Mouse (Mus musculus): ENCODE measurements around the gene Cnpy4. TPM values are rescaled to one million over a fixed set of nuclear protein-coding genes. Genes with fewer than 3 reads are reported as not detected.

Gene Cnpy4
- 13.7 TPM for polyA plus RNA-seq (2015; fragmentation: Illumina TruSeq; extraction: RNeasy Lipid Tissue Mini Kit (QIAGEN cat#74804); ENCODE audit: low read depth, low replicate concordance)

DNA sequence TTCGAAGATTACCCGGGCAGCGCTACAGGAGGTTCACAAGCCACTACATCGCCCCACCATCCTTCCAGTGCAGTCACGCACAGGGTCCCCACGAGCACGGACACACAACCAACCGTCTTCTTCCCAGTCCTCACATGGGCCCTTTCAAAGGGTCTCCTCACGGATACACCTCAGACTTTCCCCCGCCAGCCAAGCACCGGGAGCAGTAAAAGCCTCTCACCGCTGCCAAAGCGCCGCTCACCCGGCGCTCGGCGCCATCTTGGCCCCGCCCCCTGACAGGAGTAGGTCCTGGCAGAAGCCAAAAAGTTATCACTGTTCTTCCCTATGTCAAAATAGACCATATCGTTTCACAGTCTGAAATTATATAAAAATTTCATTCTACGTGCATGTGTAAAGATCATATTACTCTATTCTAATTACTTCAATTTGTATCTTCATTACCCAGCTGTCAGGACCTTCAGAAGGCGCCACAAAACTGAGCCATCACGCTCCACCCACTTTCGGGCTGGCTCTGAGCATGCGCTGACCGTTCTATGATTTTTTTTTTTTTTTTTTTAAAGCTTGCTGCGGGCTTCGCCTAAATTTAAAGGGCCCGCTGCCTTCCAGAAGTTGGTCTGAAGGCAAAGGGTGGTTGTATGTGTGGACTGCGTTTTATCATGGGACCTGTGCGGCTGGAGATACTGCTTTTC, at the start of gene Cnpy4, which contains the start of gene Taf6:
Gene Cnpy4, plus strand, starts transcription at position 536 of the 689 bp plus-strand sequence.
Gene Taf6, minus strand, starts transcription at position 502 of the 689 bp plus-strand sequence.

DNA sequence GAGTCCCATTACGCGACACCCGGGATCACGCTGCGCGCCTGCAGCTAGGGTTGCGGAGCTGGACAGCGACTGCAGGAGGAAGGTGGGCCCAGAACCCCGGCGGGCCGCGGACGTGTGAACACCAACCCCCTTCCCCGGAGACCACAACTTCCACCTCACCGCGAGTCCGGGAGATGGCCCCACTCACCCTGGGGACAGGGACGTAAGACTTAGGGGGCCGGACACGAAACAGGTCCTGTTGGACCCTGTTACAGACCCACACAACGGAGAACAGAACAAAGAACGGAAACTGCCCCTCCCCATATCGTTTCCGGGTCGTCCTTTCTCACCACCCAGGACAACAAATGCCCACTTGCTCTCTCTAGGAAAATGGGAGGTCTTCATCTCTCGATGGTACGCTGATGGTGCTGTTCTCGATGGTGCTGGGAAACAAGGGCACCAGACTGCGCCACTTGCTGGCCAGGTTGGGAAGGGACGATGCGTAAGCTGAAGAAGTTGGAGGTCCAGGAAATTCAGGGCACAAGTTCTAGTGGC, 31.8 kb upstream of the Cnpy4 start, which contains the start of gene Zfp113:
Gene Zfp113, minus strand, starts transcription at position 302 of the 534 bp plus-strand sequence.

GRCm38 (mm10) chr5:138160842-138161665, 26.2 kb upstream of the Cnpy4 start, which contains the start of gene Cops6:
Cops6 (plus strand) TSS chr5:138161071.

GRCm38 (mm10) chr5:138171695-138172491, 15.4 kb upstream of the Cnpy4 start, which contains the start of the genes Ap4m1 and Mcm7:
Ap4m1 (plus strand) TSS chr5:138172002.
Mcm7 (minus strand) TSS chr5:138172422.

GRCm38 (mm10) chr5:138193771-138194727, 6.8 kb downstream of the Cnpy4 start, which contains the start of gene Mblac1:
Mblac1 (plus strand) TSS chr5:138194314.

DNA sequence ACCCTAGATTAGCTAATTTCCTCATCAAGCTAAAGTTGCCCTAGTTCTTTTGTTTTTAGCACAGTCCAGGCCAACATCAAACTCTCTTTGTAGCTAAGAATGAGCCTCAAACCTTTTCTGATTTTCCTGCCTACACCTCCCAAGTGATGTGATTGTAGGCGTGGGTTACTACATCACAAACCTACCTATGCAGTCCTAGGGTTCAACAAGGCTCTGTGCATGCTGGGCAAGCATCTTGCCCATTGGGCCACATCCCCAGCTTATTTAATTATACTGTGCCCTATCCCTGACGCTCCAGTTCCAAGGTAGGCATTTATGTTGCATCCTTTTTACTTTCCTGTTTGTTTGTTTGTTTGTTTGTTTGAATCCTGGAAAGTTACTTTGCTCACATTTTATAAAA, 38.4 kb downstream of the Cnpy4 start, which contains the start of gene Nxpe5:
Gene Nxpe5, plus strand, starts transcription at position 199 of the 400 bp plus-strand sequence.

Other genes starting within 250 kb of the Cnpy4 start
- 48.5 TPM for gene Gjc3, start 224.4 kb upstream of the Cnpy4 start, polyA plus RNA-seq (2015; fragmentation: Illumina TruSeq; extraction: RNeasy Lipid Tissue Mini Kit (QIAGEN cat#74804); ENCODE audit: low read depth, low replicate concordance)
- 0.52 TPM for gene Azgp1, start 206.0 kb upstream of the Cnpy4 start, polyA plus RNA-seq (2015; fragmentation: Illumina TruSeq; extraction: RNeasy Lipid Tissue Mini Kit (QIAGEN cat#74804); ENCODE audit: low read depth, low replicate concordance)
- gene Smok3a, start 166.2 kb upstream of the Cnpy4 start, polyA plus RNA-seq (2015; fragmentation: Illumina TruSeq; extraction: RNeasy Lipid Tissue Mini Kit (QIAGEN cat#74804); ENCODE audit: low read depth, low replicate concordance), result not detected
- not detected for gene Smok3b, start 166.1 kb upstream of the Cnpy4 start, polyA plus RNA-seq (2015; fragmentation: Illumina TruSeq; extraction: RNeasy Lipid Tissue Mini Kit (QIAGEN cat#74804); ENCODE audit: low read depth, low replicate concordance)
- not detected for gene Smok3c, start 134.3 kb upstream of the Cnpy4 start, polyA plus RNA-seq (2015; fragmentation: Illumina TruSeq; extraction: RNeasy Lipid Tissue Mini Kit (QIAGEN cat#74804); ENCODE audit: low read depth, low replicate concordance)
- 15.8 TPM for gene Zkscan1, start 102.4 kb upstream of the Cnpy4 start, polyA plus RNA-seq (2015; fragmentation: Illumina TruSeq; extraction: RNeasy Lipid Tissue Mini Kit (QIAGEN cat#74804); ENCODE audit: low read depth, low replicate concordance)
- gene Zscan21, start 70.6 kb upstream of the Cnpy4 start, polyA plus RNA-seq (2015; fragmentation: Illumina TruSeq; extraction: RNeasy Lipid Tissue Mini Kit (QIAGEN cat#74804); ENCODE audit: low read depth, low replicate concordance), result 19.4 TPM
- 10.5 TPM for gene Zfp113, start 31.7 kb upstream of the Cnpy4 start, polyA plus RNA-seq (2015; fragmentation: Illumina TruSeq; extraction: RNeasy Lipid Tissue Mini Kit (QIAGEN cat#74804); ENCODE audit: low read depth, low replicate concordance)
- 205 TPM for gene Cops6, start 26.4 kb upstream of the Cnpy4 start, polyA plus RNA-seq (2015; fragmentation: Illumina TruSeq; extraction: RNeasy Lipid Tissue Mini Kit (QIAGEN cat#74804); ENCODE audit: low read depth, low replicate concordance)
- gene Ap4m1, start 15.5 kb upstream of the Cnpy4 start, polyA plus RNA-seq (2015; fragmentation: Illumina TruSeq; extraction: RNeasy Lipid Tissue Mini Kit (QIAGEN cat#74804); ENCODE audit: low read depth, low replicate concordance), result 18.4 TPM
- gene Mcm7, start 15.1 kb upstream of the Cnpy4 start, polyA plus RNA-seq (2015; fragmentation: Illumina TruSeq; extraction: RNeasy Lipid Tissue Mini Kit (QIAGEN cat#74804); ENCODE audit: low read depth, low replicate concordance), result 18.1 TPM
- gene Taf6, start within 50 bp of the Cnpy4 start, polyA plus RNA-seq (2015; fragmentation: Illumina TruSeq; extraction: RNeasy Lipid Tissue Mini Kit (QIAGEN cat#74804); ENCODE audit: low read depth, low replicate concordance), result 35.8 TPM
- 5.7 TPM for gene Mblac1, start 6.8 kb downstream of the Cnpy4 start, polyA plus RNA-seq (2015; fragmentation: Illumina TruSeq; extraction: RNeasy Lipid Tissue Mini Kit (QIAGEN cat#74804); ENCODE audit: low read depth, low replicate concordance)
- not detected for gene Nxpe5, start 38.4 kb downstream of the Cnpy4 start, polyA plus RNA-seq (2015; fragmentation: Illumina TruSeq; extraction: RNeasy Lipid Tissue Mini Kit (QIAGEN cat#74804); ENCODE audit: low read depth, low replicate concordance)
- gene Lamtor4, start 68.0 kb downstream of the Cnpy4 start, polyA plus RNA-seq (2015; fragmentation: Illumina TruSeq; extraction: RNeasy Lipid Tissue Mini Kit (QIAGEN cat#74804); ENCODE audit: low read depth, low replicate concordance), result 90.5 TPM
- gene BC037034, start 76.5 kb downstream of the Cnpy4 start, polyA plus RNA-seq (2015; fragmentation: Illumina TruSeq; extraction: RNeasy Lipid Tissue Mini Kit (QIAGEN cat#74804); ENCODE audit: low read depth, low replicate concordance), result 48.4 TPM
- 3.6 TPM for gene Gal3st4, start 85.4 kb downstream of the Cnpy4 start, polyA plus RNA-seq (2015; fragmentation: Illumina TruSeq; extraction: RNeasy Lipid Tissue Mini Kit (QIAGEN cat#74804); ENCODE audit: low read depth, low replicate concordance)
- gene Gm43720, start 92.5 kb downstream of the Cnpy4 start, polyA plus RNA-seq (2015; fragmentation: Illumina TruSeq; extraction: RNeasy Lipid Tissue Mini Kit (QIAGEN cat#74804); ENCODE audit: low read depth, low replicate concordance), result not detected
- 3.5 TPM for gene Gpc2, start 92.5 kb downstream of the Cnpy4 start, polyA plus RNA-seq (2015; fragmentation: Illumina TruSeq; extraction: RNeasy Lipid Tissue Mini Kit (QIAGEN cat#74804); ENCODE audit: low read depth, low replicate concordance)
- gene Stag3, start 92.8 kb downstream of the Cnpy4 start, polyA plus RNA-seq (2015; fragmentation: Illumina TruSeq; extraction: RNeasy Lipid Tissue Mini Kit (QIAGEN cat#74804); ENCODE audit: low read depth, low replicate concordance), result 1.1 TPM
- not detected for gene Pvrig, start 154.5 kb downstream of the Cnpy4 start, polyA plus RNA-seq (2015; fragmentation: Illumina TruSeq; extraction: RNeasy Lipid Tissue Mini Kit (QIAGEN cat#74804); ENCODE audit: low read depth, low replicate concordance)

All from brain, adult 10 weeks (tissue).